Mouse (Mus musculus) ovary, postnatal 10 days (tissue): ENCODE measurements around the gene Ppp1r10.
A peak's percentile ranks its signal among the peaks of the same experiment; 100 is the strongest.
"Not testable (repeated sequence)": the region's sequence is repeated elsewhere in the genome, so short reads cannot be mapped to it uniquely, and the experiment has no call there.

Experiments
- DNase-seq: peaks from one replicate; pipeline ENCODE4 v3.0.0; 2022; ENCODE audit warnings: low spot score

Ppp1r10 gene

GRCm38 (mm10) chr17:35930627-35931026, 14.4 kb downstream of the Ppp1r10 start:
- DNase-seq: no peak

GRCm38 (mm10) chr17:35932608-35933007, 16.4 kb downstream of the Ppp1r10 start:
- DNase-seq: no peak

GRCm38 (mm10) chr17:35935763-35936162, 19.5 kb downstream of the Ppp1r10 start:
- not testable (repeated sequence) for DNase-seq

GRCm38 (mm10) chr17:35937700-35938348, 21.6 kb downstream of the Ppp1r10 start:
- DNase-seq: no peak

- DNase-seq: no peak
These were observed 22.9 kb downstream of the Ppp1r10 start for GRCm38 (mm10) chr17:35939108-35939507.

GRCm38 (mm10) chr17:35939941-35940340, 23.7 kb downstream of the Ppp1r10 start:
- no peak for DNase-seq

- not testable (repeated sequence) for DNase-seq
These were observed 34.7 kb downstream of the Ppp1r10 start for GRCm38 (mm10) chr17:35950946-35951345.

GRCm38 (mm10) chr17:35952559-35952958, 36.3 kb downstream of the Ppp1r10 start:
- DNase-seq: not testable (repeated sequence)

- no peak for DNase-seq
These were observed 38.4 kb downstream of the Ppp1r10 start for GRCm38 (mm10) chr17:35954665-35955064.

- no peak for DNase-seq
These were observed 42.4 kb downstream of the Ppp1r10 start for GRCm38 (mm10) chr17:35958533-35959223.

GRCm38 (mm10) chr17:35963279-35963678, 47.0 kb downstream of the Ppp1r10 start:
- DNase-seq: no peak

- no peak for DNase-seq
These were observed 51.4 kb downstream of the Ppp1r10 start for GRCm38 (mm10) chr17:35967621-35968020.

- peak; percentile 93 for DNase-seq
These were observed 53.5 kb downstream of the Ppp1r10 start, which contains the start of gene Abcf1 for GRCm38 (mm10) chr17:35969418-35970389. TSS of gene Abcf1 (minus strand) at chr17:35969761.

GRCm38 (mm10) chr17:35972131-35972530, 55.9 kb downstream of the Ppp1r10 start:
- no peak for DNase-seq

GRCm38 (mm10) chr17:35978811-35979400, 62.7 kb downstream of the Ppp1r10 start:
- no peak for DNase-seq

- peak; percentile 95 for DNase-seq
These were observed 63.4 kb downstream of the Ppp1r10 start, which contains the start of the genes Gnl1 and Prr3 for GRCm38 (mm10) chr17:35979401-35980362. TSS of gene Gnl1 (plus strand) at chr17:35979851. TSS of gene Prr3 (minus strand) at chr17:35980236.

- DNase-seq: peak; percentile 35
These were observed 64.1 kb downstream of the Ppp1r10 start for GRCm38 (mm10) chr17:35980363-35980754.

- no peak for DNase-seq
These were observed 65.5 kb downstream of the Ppp1r10 start for GRCm38 (mm10) chr17:35981776-35982175.
